Mouse (Mus musculus) heart, embryonic 13.5 days (tissue): ENCODE measurements at regions not wholly inside any gene's neighbourhood (a gene's known extent, or its start where the extent isn't known, plus 50 kb on each side); places are given as distances from the start of the nearest gene placed in this dataset.

ENCODE experiments used
- ATAC-seq: fragments of 200-750 bp; cut with Nextera tagmentation; 2 replicates; pipeline ENCODE4 v1.8.0; 2017; ENCODE audit warnings: moderate TSS enrichment; ENCODE audit not compliant: insufficient number of reproducible peaks, low FRiP score, low TSS enrichment; ENCODE audit errors: extremely low read depth
- H3K27ac ChIP-seq: fragments of 300-500 bp; sonication (generic); replicated peaks from 2 replicates; pipeline ENCODE4 v1.5.1; 2015; ENCODE audit warnings: moderate library complexity, mild to moderate bottlenecking, inconsistent platforms
- H3K27me3 ChIP-seq: fragments of 300-500 bp; sonication (generic); replicated peaks from 2 replicates; pipeline ENCODE4 v1.6.1; 2015; ENCODE audit warnings: mild to moderate bottlenecking, inconsistent platforms
- H3K36me3 ChIP-seq: fragments of 300-500 bp; sonication (generic); 2 replicates; pipeline ENCODE4 v1.6.1; 2015; ENCODE audit warnings: mild to moderate bottlenecking, inconsistent platforms
- H3K4me1 ChIP-seq: fragments of 300-500 bp; sonication (generic); 2 replicates; pipeline ENCODE4 v1.6.1; 2015; ENCODE audit warnings: inconsistent platforms
- H3K4me2 ChIP-seq: fragments of 300-500 bp; sonication (generic); 2 replicates; pipeline ENCODE4 v1.6.1; 2015; ENCODE audit warnings: inconsistent platforms, mild to moderate bottlenecking, moderate library complexity
- H3K4me3 ChIP-seq: fragments of 300-500 bp; sonication (generic); 2 replicates; pipeline ENCODE4 v1.5.1; 2015; ENCODE audit warnings: moderate library complexity, mild to moderate bottlenecking, inconsistent platforms
- H3K9ac ChIP-seq: fragments of 300-500 bp; sonication (generic); 2 replicates; pipeline ENCODE4 v1.6.1; 2015; ENCODE audit warnings: inconsistent platforms, mild to moderate bottlenecking, moderate library complexity
- H3K9me3 ChIP-seq: fragments of 300-500 bp; sonication (generic); 2 replicates; pipeline ENCODE4 v1.6.1; 2016; ENCODE audit warnings: inconsistent platforms
- WGBS: fragments of 180-500 bp; shearing (Covaris S2); methylation state at CpG from one replicate; pipeline ENCODE4 v1.1.7; 2015; ENCODE audit warnings: mixed read lengths; 5-methylcytosine and 5-hydroxymethylcytosine counted together

GRCm38 (mm10) chr1:157707256-157707655 lies 200.7 kb downstream of the Sec16b start:
- Histone ChIP-seq H3K4me2 (no peak overlapping the region), H3K4me3 (no peak overlapping the region), H3K27ac (no peak overlapping the region), H3K4me1 (no peaks in the 10 kb centered on the region), H3K36me3 (no peaks in the 10 kb centered on the region), H3K9ac (no peak overlapping the region), H3K9me3 (no peaks in the 10 kb centered on the region), H3K27me3 (no peaks in the 10 kb centered on the region)
- ATAC-seq, result no peak
- WGBS, result 80% methylated on average over 2 of the region's 2 CpGs

GRCm38 (mm10) chr1:157709117-157709516 lies 202.6 kb downstream of the Sec16b start:
- Histone ChIP-seq H3K4me3 (no peak overlapping the region), H3K9ac (no peak overlapping the region), H3K36me3 (no peaks in the 10 kb centered on the region), H3K4me1 (no peaks in the 10 kb centered on the region), H3K27ac (no peak overlapping the region), H3K4me2 (no peak overlapping the region), H3K27me3 (no peaks in the 10 kb centered on the region), H3K9me3 (no peaks in the 10 kb centered on the region)
- 74% methylated on average over 6 of the region's 6 CpGs for WGBS
- no peak for ATAC-seq

- Histone ChIP-seq H3K4me1 (no peaks in the 10 kb centered on the region), H3K4me2 (no peak overlapping the region), H3K36me3 (no peaks in the 10 kb centered on the region), H3K27ac (no peak overlapping the region), H3K27me3 (no peaks in the 10 kb centered on the region), H3K9me3 (no peaks in the 10 kb centered on the region), H3K4me3 (no peak overlapping the region), H3K9ac (no peak overlapping the region)
- WGBS, result 58% methylated on average over 2 of the region's 2 CpGs
- no peak for ATAC-seq
Observed at GRCm38 (mm10) chr1:157710870-157711269, 204.3 kb downstream of the Sec16b start.

- no peak overlapping the region for H3K4me2 ChIP-seq
- ATAC-seq, result no peak
- no peak overlapping the region for H3K4me3 ChIP-seq
- no peak overlapping the region for H3K9ac ChIP-seq
- H3K36me3 ChIP-seq, result no peaks in the 10 kb centered on the region
- H3K9me3 ChIP-seq, result no peaks in the 10 kb centered on the region
- H3K4me1 ChIP-seq, result no peaks in the 10 kb centered on the region
- H3K27me3 ChIP-seq, result no peaks in the 10 kb centered on the region
- H3K27ac ChIP-seq, result no peak overlapping the region
- WGBS, result 31% methylated on average over 2 of the region's 2 CpGs
Observed at GRCm38 (mm10) chr1:157712519-157712918, 206.0 kb downstream of the Sec16b start.

GRCm38 (mm10) chr1:157713851-157714250 lies 207.3 kb downstream of the Sec16b start:
- no peaks in the 10 kb centered on the region for H3K36me3 ChIP-seq
- no peaks in the 10 kb centered on the region for H3K4me1 ChIP-seq
- no peak overlapping the region for H3K27ac ChIP-seq
- no peaks in the 10 kb centered on the region for H3K27me3 ChIP-seq
- H3K9me3 ChIP-seq, result no peaks in the 10 kb centered on the region
- H3K9ac ChIP-seq, result no peak overlapping the region
- no peak for ATAC-seq
- WGBS, result 80% methylated on average over 7 of the region's 7 CpGs
- H3K4me3 ChIP-seq, result no peak overlapping the region
- no peak overlapping the region for H3K4me2 ChIP-seq

GRCm38 (mm10) chr1:157715632-157716031 lies 209.1 kb downstream of the Sec16b start:
- H3K27ac ChIP-seq, result no peak overlapping the region
- no peaks in the 10 kb centered on the region for H3K9me3 ChIP-seq
- no peaks in the 10 kb centered on the region for H3K4me1 ChIP-seq
- H3K36me3 ChIP-seq, result no peaks in the 10 kb centered on the region
- H3K27me3 ChIP-seq, result no peaks in the 10 kb centered on the region
- H3K9ac ChIP-seq, result no peak overlapping the region
- 53% methylated on average over 3 of the region's 3 CpGs for WGBS
- H3K4me2 ChIP-seq, result no peak overlapping the region
- ATAC-seq, result no peak
- no peak overlapping the region for H3K4me3 ChIP-seq

- Histone ChIP-seq H3K27ac (no peak overlapping the region), H3K27me3 (no peaks in the 10 kb centered on the region), H3K9ac (no peak overlapping the region), H3K4me2 (no peak overlapping the region), H3K36me3 (no peaks in the 10 kb centered on the region), H3K4me3 (no peak overlapping the region), H3K9me3 (no peaks in the 10 kb centered on the region), H3K4me1 (no peaks in the 10 kb centered on the region)
- ATAC-seq, result no peak
- WGBS, result 44% methylated on average over 5 of the region's 5 CpGs
Observed at GRCm38 (mm10) chr1:157717131-157717530, 210.6 kb downstream of the Sec16b start.

GRCm38 (mm10) chr1:157721946-157722345 lies 215.4 kb downstream of the Sec16b start:
- Histone ChIP-seq H3K36me3 (no peaks in the 10 kb centered on the region), H3K27ac (no peak overlapping the region), H3K9me3 (no peaks in the 10 kb centered on the region), H3K27me3 (peaks cover 22% of the 10 kb centered on the region), H3K9ac (no peak overlapping the region), H3K4me2 (no peak overlapping the region), H3K4me3 (no peak overlapping the region), H3K4me1 (no peaks in the 10 kb centered on the region)
- WGBS, result 73% methylated on average over 5 of the region's 5 CpGs
- no peak for ATAC-seq

GRCm38 (mm10) chr1:157731124-157731523 lies 224.6 kb downstream of the Sec16b start:
- H3K4me3 ChIP-seq, result no peak overlapping the region
- ATAC-seq, result no peak
- no peak overlapping the region for H3K4me2 ChIP-seq
- no peaks in the 10 kb centered on the region for H3K36me3 ChIP-seq
- no peaks in the 10 kb centered on the region for H3K27me3 ChIP-seq
- H3K4me1 ChIP-seq, result no peaks in the 10 kb centered on the region
- H3K27ac ChIP-seq, result no peak overlapping the region
- H3K9ac ChIP-seq, result no peak overlapping the region
- WGBS, result 76% methylated on average over 1 of the region's 1 CpGs
- no peaks in the 10 kb centered on the region for H3K9me3 ChIP-seq

- Histone ChIP-seq H3K27me3 (no peaks in the 10 kb centered on the region), H3K4me2 (no peak overlapping the region), H3K4me1 (no peaks in the 10 kb centered on the region), H3K9ac (no peak overlapping the region), H3K36me3 (no peaks in the 10 kb centered on the region), H3K27ac (no peak overlapping the region), H3K4me3 (no peak overlapping the region), H3K9me3 (no peaks in the 10 kb centered on the region)
- no peak for ATAC-seq
- WGBS, result 62% methylated on average over 13 of the region's 13 CpGs
Observed at GRCm38 (mm10) chr1:157740725-157741665, 234.5 kb downstream of the Sec16b start.

- Histone ChIP-seq H3K9me3 (no peaks in the 10 kb centered on the region), H3K4me2 (no peak overlapping the region), H3K9ac (no peak overlapping the region), H3K27me3 (no peaks in the 10 kb centered on the region), H3K36me3 (no peaks in the 10 kb centered on the region), H3K4me1 (no peaks in the 10 kb centered on the region), H3K27ac (no peak overlapping the region), H3K4me3 (no peak overlapping the region)
- ATAC-seq, result no peak
Observed at GRCm38 (mm10) chr1:157745611-157746010, 239.1 kb downstream of the Sec16b start.

GRCm38 (mm10) chr1:157755015-157755649 lies 248.6 kb downstream of the Sec16b start:
- H3K27ac ChIP-seq, result no peak overlapping the region
- no peaks in the 10 kb centered on the region for H3K36me3 ChIP-seq
- no peaks in the 10 kb centered on the region for H3K4me1 ChIP-seq
- no peak overlapping the region for H3K4me2 ChIP-seq
- H3K9ac ChIP-seq, result no peak overlapping the region
- ATAC-seq, result no peak
- H3K4me3 ChIP-seq, result no peak overlapping the region
- WGBS, result 32% methylated on average over 10 of the region's 10 CpGs
- no peaks in the 10 kb centered on the region; the same call in 1 of the 2 replicates for H3K9me3 ChIP-seq
- H3K27me3 ChIP-seq, result no peaks in the 10 kb centered on the region
